Mouse (Mus musculus): ENCODE data around the gene Sh2d1b2.
"Not testable (repeated sequence)": the region's sequence is repeated elsewhere in the genome, so short reads cannot be mapped to it uniquely, and the experiment has no call there.

Gene Sh2d1b2

GRCm38 (mm10) chr1:170232688-170233087, at the start of gene Sh2d1b2:
Gene Sh2d1b2 (plus strand): TSS chr1:170232749.
- DNase-seq (ENCODE audit: low spot score), result not testable (repeated sequence)

GRCm38 (mm10) chr1:170185137-170185536, 47.4 kb upstream of the Sh2d1b2 start:
- DNase-seq (ENCODE audit: low spot score), result no peak

- DNase-seq (ENCODE audit: low spot score), result no peak
These were observed 46.0 kb upstream of the Sh2d1b2 start for GRCm38 (mm10) chr1:170186531-170186930.

DNA sequence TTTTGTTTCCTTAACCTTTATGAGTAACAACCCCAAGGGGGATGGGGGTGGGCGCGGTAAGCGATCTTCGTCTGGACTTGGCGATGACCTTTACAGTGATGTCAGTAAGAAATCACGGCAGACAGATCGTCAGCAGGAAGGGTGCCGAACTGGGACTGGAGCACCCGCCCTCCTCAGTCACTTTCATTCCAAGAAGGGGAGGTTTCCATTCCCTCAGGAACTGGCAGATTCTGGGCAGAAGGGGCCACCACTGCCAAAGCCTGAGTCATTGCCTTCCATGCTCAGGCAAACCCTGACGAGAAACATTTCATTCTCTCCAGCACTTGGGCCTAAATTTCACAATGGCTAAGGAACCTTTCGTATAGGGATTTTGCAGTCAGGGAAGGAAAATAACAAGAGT, 43.9 kb upstream of the Sh2d1b2 start:
- DNase-seq (ENCODE audit: low spot score), result peak; percentile 61

- DNase-seq (ENCODE audit: low spot score), result no peak
These were observed 42.3 kb upstream of the Sh2d1b2 start for GRCm38 (mm10) chr1:170190225-170190624.

DNA sequence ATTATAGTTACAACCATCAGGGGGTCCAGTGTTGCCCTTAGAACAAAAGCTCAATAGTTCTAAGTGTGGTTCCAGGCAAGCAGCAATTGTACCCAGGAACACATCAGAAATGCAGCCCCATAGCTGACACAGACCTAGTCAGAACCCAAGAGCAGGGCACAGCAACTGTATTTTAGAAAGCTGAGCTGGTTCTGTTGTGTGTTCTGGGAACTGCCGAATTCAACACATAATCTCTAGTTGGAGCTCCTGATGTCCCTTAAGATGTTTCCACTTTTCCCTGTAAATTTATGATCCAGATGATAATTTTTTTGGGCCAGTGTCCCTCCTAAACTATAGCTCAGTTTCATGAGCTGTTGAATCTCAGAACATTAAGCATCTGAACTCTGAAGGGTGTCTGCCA, 40.6 kb upstream of the Sh2d1b2 start:
- no peak for DNase-seq (ENCODE audit: low spot score)

GRCm38 (mm10) chr1:170196211-170196610, 36.3 kb upstream of the Sh2d1b2 start:
- DNase-seq (ENCODE audit: low spot score), result no peak

- peak; percentile 67 for DNase-seq (ENCODE audit: low spot score)
These were observed 32.2 kb upstream of the Sh2d1b2 start for GRCm38 (mm10) chr1:170200379-170200778.

DNA sequence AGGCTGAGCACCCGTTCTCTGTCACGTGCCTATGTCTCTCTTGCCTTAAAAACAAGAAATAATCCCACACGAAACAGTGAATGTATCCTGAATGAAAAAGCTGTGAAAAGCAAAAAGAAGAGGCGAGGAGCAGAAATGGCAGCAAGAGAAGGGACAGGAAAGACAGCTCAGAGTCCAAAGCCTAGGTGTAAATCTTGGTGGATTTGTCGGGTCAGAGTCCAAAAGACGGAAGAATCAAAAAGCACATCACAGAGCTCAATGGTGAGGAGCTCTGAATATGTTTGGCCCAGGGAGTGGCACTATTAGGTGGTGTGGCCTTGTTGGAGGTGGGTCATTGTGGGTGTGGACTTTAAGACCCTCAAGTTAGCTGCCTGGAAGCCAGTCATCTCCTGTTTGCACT, 26.2 kb upstream of the Sh2d1b2 start:
- no peak for DNase-seq (ENCODE audit: low spot score)

DNA sequence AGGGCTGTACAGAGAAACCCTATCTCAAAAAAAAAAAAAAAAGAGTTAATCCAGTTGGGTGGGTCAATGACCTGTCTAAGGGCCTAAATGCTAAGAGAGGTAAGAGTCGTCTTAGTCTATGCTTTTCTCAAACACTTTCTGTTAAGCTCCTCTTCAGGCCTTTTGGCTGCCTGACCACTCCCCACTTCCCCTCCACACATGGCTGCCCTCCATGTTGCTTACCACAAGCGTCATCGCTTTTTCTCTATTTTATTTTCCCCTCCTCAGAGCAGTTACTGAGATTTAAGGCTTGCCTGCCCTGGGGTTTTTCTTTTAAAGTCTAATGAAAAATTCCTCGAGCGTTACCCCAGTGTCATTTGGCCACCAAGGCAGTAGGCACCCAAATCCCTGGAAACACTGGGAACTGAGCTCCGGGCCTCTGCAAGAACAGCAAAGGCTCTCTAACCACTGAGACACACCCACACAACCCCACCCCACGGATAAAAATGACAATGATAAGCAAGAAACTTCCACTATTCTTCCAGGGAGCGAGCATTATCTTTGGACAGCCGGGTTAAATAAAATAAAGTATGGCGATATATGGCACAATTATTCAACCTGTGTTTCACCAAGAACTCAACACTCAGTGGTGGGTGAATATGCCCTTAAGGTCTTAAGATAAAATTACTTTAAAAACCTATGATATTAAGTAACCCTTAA, 19.2 kb upstream of the Sh2d1b2 start:
- DNase-seq (ENCODE audit: low spot score), result no peak

DNA sequence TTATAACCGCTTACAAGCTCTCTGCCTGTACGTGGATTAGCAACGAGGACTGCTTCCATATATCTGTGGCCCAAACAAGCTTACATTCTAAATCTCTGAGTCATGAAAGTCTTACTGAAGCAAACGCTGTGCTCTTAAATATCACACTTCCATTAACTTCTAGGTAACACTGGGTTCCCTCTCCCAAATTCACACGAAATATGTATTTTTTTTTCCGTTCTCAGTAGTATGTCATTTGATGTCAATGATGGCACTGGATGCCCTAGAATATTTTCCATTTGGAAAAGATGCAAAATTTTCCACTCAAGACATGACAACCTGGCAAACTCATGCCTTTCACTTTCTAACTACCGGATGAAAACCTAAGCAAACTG, 18.2 kb upstream of the Sh2d1b2 start:
- DNase-seq (ENCODE audit: low spot score), result peak; percentile 23

GRCm38 (mm10) chr1:170214757-170215522, 17.6 kb upstream of the Sh2d1b2 start, which contains the start of gene Uhmk1:
Gene Uhmk1 (minus strand): TSS chr1:170215397.
- peak; percentile 87 for DNase-seq (ENCODE audit: low spot score)

DNA sequence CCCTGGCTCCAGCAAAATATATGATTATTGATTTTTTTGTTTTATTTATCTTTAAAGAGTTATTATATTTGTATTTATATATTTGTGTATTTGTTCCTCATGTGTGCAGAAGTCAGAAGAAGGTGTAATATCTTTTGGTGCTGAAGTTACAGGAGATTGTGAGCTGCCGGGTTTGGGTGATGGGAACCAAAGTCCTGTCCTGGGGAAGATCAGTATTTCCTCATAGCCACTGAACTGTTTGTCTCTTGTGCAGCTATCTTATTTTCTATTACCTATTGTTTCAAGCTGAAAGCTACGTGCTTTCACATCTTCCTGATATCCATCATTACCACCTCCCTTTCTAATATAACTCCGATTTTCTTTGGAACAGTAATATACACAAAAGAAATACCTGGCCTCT, 17.0 kb upstream of the Sh2d1b2 start:
- DNase-seq (ENCODE audit: low spot score), result no peak

- DNase-seq (ENCODE audit: low spot score), result peak; percentile 37
These were observed 14.3 kb upstream of the Sh2d1b2 start for GRCm38 (mm10) chr1:170218091-170218884.

GRCm38 (mm10) chr1:170220351-170220750, 12.2 kb upstream of the Sh2d1b2 start:
- no peak for DNase-seq (ENCODE audit: low spot score)

- DNase-seq (ENCODE audit: low spot score), result no peak
These were observed 9.3 kb upstream of the Sh2d1b2 start for GRCm38 (mm10) chr1:170223276-170223675.

DNA sequence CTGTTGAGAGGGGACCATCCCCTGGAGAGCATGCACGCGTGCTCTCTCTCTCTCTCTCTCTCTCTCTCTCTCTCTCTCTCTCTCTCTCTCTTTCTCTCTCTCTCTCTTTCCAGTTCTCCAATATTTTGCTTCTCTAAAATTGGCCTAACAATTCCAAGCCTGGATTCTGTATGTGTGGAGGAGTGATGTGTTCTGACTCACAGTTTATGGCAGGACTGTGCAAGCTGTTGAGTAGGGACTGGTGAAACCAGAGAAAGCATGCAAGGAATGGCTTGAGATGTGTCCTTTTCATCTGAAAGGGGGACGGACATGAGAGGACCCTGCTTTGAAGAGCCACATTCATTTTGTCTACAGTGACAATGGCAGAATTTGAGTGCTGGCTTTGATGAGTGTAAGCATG, 12.5 kb downstream of the Sh2d1b2 start:
- no peak for DNase-seq (ENCODE audit: low spot score)

DNA sequence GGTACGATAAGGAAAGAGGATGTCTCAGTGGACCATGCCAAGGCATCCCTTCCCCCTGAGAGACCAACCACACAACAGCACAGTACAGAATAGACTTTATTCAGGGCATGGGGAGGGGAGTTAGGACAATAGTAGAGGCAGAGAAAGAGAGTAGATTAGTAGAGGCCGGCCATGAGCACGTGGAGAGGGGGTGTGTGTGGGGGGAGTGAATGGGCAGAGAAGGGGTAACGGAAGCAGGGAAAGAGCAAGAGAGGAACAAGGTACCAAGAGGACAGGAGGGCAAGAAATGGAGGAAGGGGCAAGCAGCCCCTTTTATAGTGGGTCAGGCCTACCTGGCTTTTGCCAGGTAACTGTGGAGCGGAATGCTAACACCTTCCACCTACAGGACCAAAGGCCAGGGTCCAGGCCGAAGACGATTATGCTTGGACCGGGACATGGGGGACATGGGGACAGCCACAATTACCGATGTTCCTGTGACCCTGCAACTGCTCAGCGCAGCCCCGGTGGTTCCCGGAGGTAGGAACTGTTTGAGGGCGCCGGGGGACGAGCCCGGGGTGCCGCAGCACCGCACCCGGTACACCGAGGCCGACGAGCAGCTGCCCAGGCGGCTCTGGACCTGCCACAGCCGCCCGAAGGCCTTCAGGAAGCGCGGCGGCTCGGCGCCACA, 22.5 kb downstream of the Sh2d1b2 start:
- no peak for DNase-seq (ENCODE audit: low spot score)

DNA sequence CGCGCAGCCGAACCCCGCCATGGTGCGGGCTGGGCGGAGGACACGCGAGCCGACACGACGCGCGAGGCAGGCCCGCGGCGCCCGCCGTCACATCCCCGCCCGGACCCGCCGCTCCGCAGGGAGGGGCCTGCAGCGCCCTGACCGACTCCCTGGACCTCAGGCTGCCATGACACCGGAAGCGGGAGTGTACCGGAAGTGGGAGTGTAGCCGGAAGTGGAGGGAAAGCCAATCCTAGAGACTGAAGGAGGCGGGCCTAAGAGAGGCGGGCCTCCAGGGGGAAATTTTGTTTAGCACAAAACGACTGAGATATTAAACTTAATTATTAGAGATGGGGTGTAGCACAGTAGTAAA, 23.0 kb downstream of the Sh2d1b2 start:
- no peak for DNase-seq (ENCODE audit: low spot score)

- no peak for DNase-seq (ENCODE audit: low spot score)
These were observed 37.7 kb downstream of the Sh2d1b2 start for GRCm38 (mm10) chr1:170270281-170270680.

GRCm38 (mm10) chr1:170270696-170271095, 38.1 kb downstream of the Sh2d1b2 start:
- no peak for DNase-seq (ENCODE audit: low spot score)

GRCm38 (mm10) chr1:170273252-170273651, 40.7 kb downstream of the Sh2d1b2 start:
- DNase-seq (ENCODE audit: low spot score), result no peak
